Mouse (Mus musculus) neural tube, embryonic 13.5 days (tissue): ENCODE measurements around the gene Sfn. TPM values are rescaled to one million over a fixed set of nuclear protein-coding genes. Genes with fewer than 3 reads are reported as not detected.
A peak's percentile ranks its signal among the peaks of the same experiment; 100 is the strongest.

Experiments
- ATAC-seq: fragments of 200-750 bp; cut with Nextera tagmentation; 2 replicates; pipeline ENCODE4 v1.8.0; 2017; ENCODE audit warnings: low read depth, mild to moderate bottlenecking, moderate TSS enrichment, moderate library complexity
- H3K27ac ChIP-seq: fragments of 300-500 bp; sonication (generic); replicated peaks from 2 replicates; pipeline ENCODE4 v1.5.1; 2015; ENCODE audit warnings: moderate library complexity, mild to moderate bottlenecking, inconsistent platforms
- H3K27me3 ChIP-seq: fragments of 300-500 bp; sonication (generic); 2 replicates; pipeline ENCODE4 v1.6.1; 2015; ENCODE audit warnings: mild to moderate bottlenecking, inconsistent platforms
- H3K36me3 ChIP-seq: fragments of 300-500 bp; sonication (generic); 2 replicates; pipeline ENCODE4 v1.6.1; 2015; ENCODE audit warnings: mild to moderate bottlenecking, inconsistent platforms
- H3K4me1 ChIP-seq: fragments of 300-500 bp; sonication (generic); replicated peaks from 2 replicates; pipeline ENCODE4 v1.6.1; 2015; ENCODE audit warnings: inconsistent platforms
- H3K4me2 ChIP-seq: fragments of 300-500 bp; sonication (generic); 2 replicates; pipeline ENCODE4 v1.6.1; 2015; ENCODE audit warnings: inconsistent platforms, mild to moderate bottlenecking, moderate library complexity
- H3K4me3 ChIP-seq: fragments of 300-500 bp; sonication (generic); 2 replicates; pipeline ENCODE4 v1.5.1; 2015; ENCODE audit warnings: mild to moderate bottlenecking, inconsistent platforms
- H3K9ac ChIP-seq: fragments of 300-500 bp; sonication (generic); 2 replicates; pipeline ENCODE4 v1.6.1; 2015; ENCODE audit warnings: moderate library complexity, mild to moderate bottlenecking, inconsistent platforms
- H3K9me3 ChIP-seq: fragments of 300-500 bp; sonication (generic); 2 replicates; pipeline ENCODE4 v1.6.1; 2016; ENCODE audit warnings: inconsistent platforms
- WGBS: fragments of 180-500 bp; shearing (Covaris S2); methylation state at CpG from one replicate; pipeline ENCODE4 v1.1.7; 2015; 5-methylcytosine and 5-hydroxymethylcytosine counted together
- polyA plus RNA-seq: library from polyadenylated mRNA; unstranded; fragments of >200 nt; fragmentation: Nextera tagmentation; extraction: Ambion mirVana; gene quantifications from 2 replicates; pipeline ENCODE4 v1.2.1, GENCODE M21; 2015

Sfn gene
- polyA plus RNA-seq, 1 experiment from 2014 or later, result 1.0 TPM

- Histone ChIP-seq H3K4me2 (no peak overlapping the region), H3K27me3 (no peaks in the 10 kb centered on the region), H3K4me3 (no peak overlapping the region), H3K9ac (no peak overlapping the region), H3K27ac (no peak overlapping the region), H3K4me1 (0 out of 2 replicates have a peak, but pooled peaks cover 3% of the 10 kb centered on the region), H3K9me3 (no peaks in the 10 kb centered on the region), H3K36me3 (peaks cover 67% of the 10 kb centered on the region)
- 83% methylated on average over 10 of the region's 10 CpGs for WGBS
- ATAC-seq, result no peak
These were observed 13.4 kb upstream of the Sfn start for GRCm38 (mm10) chr4:133615416-133615815.

- Histone ChIP-seq H3K36me3 (peaks cover 68% of the 10 kb centered on the region), H3K9me3 (no peaks in the 10 kb centered on the region), H3K27me3 (no peaks in the 10 kb centered on the region), H3K4me2 (no peak overlapping the region), H3K9ac (no peak overlapping the region), H3K27ac (no peak overlapping the region), H3K4me1 (0 out of 2 replicates have a peak, but pooled peaks cover 3% of the 10 kb centered on the region), H3K4me3 (no peak overlapping the region)
- 87% methylated on average over 8 of the region's 8 CpGs for WGBS
- no peak for ATAC-seq
These were observed 12.3 kb upstream of the Sfn start for GRCm38 (mm10) chr4:133614274-133614761.

- Histone ChIP-seq H3K9me3 (no peaks in the 10 kb centered on the region), H3K27me3 (no peaks in the 10 kb centered on the region), H3K9ac (no peak overlapping the region), H3K4me2 (no peak overlapping the region), H3K4me3 (no peak overlapping the region), H3K36me3 (peaks cover 71% of the 10 kb centered on the region), H3K4me1 (0 out of 2 replicates have a peak, but pooled peaks cover 3% of the 10 kb centered on the region), H3K27ac (no peak overlapping the region)
- 90% methylated on average over 4 of the region's 4 CpGs for WGBS
- ATAC-seq, result no peak
These were observed 11.9 kb upstream of the Sfn start for GRCm38 (mm10) chr4:133613867-133614266.

GRCm38 (mm10) chr4:133613026-133613425 is 11.1 kb upstream of the Sfn start:
- no peak overlapping the region for H3K27ac ChIP-seq
- no peaks in the 10 kb centered on the region for H3K9me3 ChIP-seq
- ATAC-seq, result no peak
- no peak overlapping the region for H3K9ac ChIP-seq
- no peak overlapping the region for H3K4me3 ChIP-seq
- no peaks in the 10 kb centered on the region for H3K27me3 ChIP-seq
- peaks cover 78% of the 10 kb centered on the region for H3K36me3 ChIP-seq
- 94% methylated on average over 8 of the region's 8 CpGs for WGBS
- 0 out of 2 replicates have a peak, but pooled peaks cover 3% of the 10 kb centered on the region for H3K4me1 ChIP-seq
- no peak overlapping the region for H3K4me2 ChIP-seq

- no peak overlapping the region for H3K27ac ChIP-seq
- H3K4me2 ChIP-seq, result no peak overlapping the region
- no peaks in the 10 kb centered on the region for H3K9me3 ChIP-seq
- H3K27me3 ChIP-seq, result no peaks in the 10 kb centered on the region
- 0 out of 2 replicates have a peak, but pooled peaks cover 3% of the 10 kb centered on the region for H3K4me1 ChIP-seq
- no peak overlapping the region for H3K9ac ChIP-seq
- no peak for ATAC-seq
- H3K36me3 ChIP-seq, result peaks cover 77% of the 10 kb centered on the region
- H3K4me3 ChIP-seq, result no peak overlapping the region
- 96% methylated on average over 7 of the region's 7 CpGs for WGBS
These were observed 10.4 kb upstream of the Sfn start for GRCm38 (mm10) chr4:133612416-133612815.

- Histone ChIP-seq H3K4me3 (no peak overlapping the region), H3K9me3 (no peaks in the 10 kb centered on the region), H3K4me2 (no peak overlapping the region), H3K36me3 (peaks cover 79% of the 10 kb centered on the region), H3K27me3 (no peaks in the 10 kb centered on the region), H3K27ac (no peak overlapping the region), H3K4me1 (0 out of 2 replicates have a peak, but pooled peaks cover 3% of the 10 kb centered on the region), H3K9ac (no peak overlapping the region)
- 94% methylated on average over 5 of the region's 5 CpGs for WGBS
- ATAC-seq, result no peak
These were observed 9.8 kb upstream of the Sfn start for GRCm38 (mm10) chr4:133611815-133612214.

- Histone ChIP-seq H3K36me3 (peaks cover 89% of the 10 kb centered on the region), H3K4me1 (0 out of 2 replicates have a peak, but pooled peaks cover 3% of the 10 kb centered on the region), H3K4me3 (no peak overlapping the region), H3K4me2 (no peak overlapping the region), H3K9me3 (no peaks in the 10 kb centered on the region), H3K27me3 (no peaks in the 10 kb centered on the region), H3K9ac (no peak overlapping the region), H3K27ac (no peak overlapping the region)
- no peak for ATAC-seq
- WGBS, result 23% methylated on average over 6 of the region's 6 CpGs
These were observed 7.8 kb upstream of the Sfn start for GRCm38 (mm10) chr4:133609719-133610118.

- H3K27ac ChIP-seq, result no peak overlapping the region
- H3K4me3 ChIP-seq, result no peak overlapping the region
- no peaks in the 10 kb centered on the region for H3K9me3 ChIP-seq
- peaks cover 17% of the 10 kb centered on the region for H3K27me3 ChIP-seq
- peaks cover 78% of the 10 kb centered on the region for H3K36me3 ChIP-seq
- H3K9ac ChIP-seq, result no peak overlapping the region
- 88% methylated on average over 10 of the region's 10 CpGs for WGBS
- no peaks in the 10 kb centered on the region for H3K4me1 ChIP-seq
- H3K4me2 ChIP-seq, result no peak overlapping the region
- no peak for ATAC-seq
These were observed 5.3 kb upstream of the Sfn start for GRCm38 (mm10) chr4:133607284-133607683.

- Histone ChIP-seq H3K4me2 (no peak overlapping the region), H3K4me1 (0 out of 2 replicates have a peak, but pooled peaks cover 5% of the 10 kb centered on the region), H3K9ac (no peak overlapping the region), H3K36me3 (peaks cover 61% of the 10 kb centered on the region), H3K4me3 (no peak overlapping the region), H3K9me3 (no peaks in the 10 kb centered on the region), H3K27ac (no peak overlapping the region), H3K27me3 (peaks cover 36% of the 10 kb centered on the region)
- no peak for ATAC-seq
- WGBS, result 58% methylated on average over 9 of the region's 9 CpGs
These were observed 3.4 kb upstream of the Sfn start for GRCm38 (mm10) chr4:133605330-133605729.

GRCm38 (mm10) chr4:133604856-133605255 is 2.9 kb upstream of the Sfn start:
- Histone ChIP-seq H3K27me3 (peaks cover 40% of the 10 kb centered on the region), H3K9me3 (no peaks in the 10 kb centered on the region), H3K9ac (no peak overlapping the region), H3K27ac (no peak overlapping the region), H3K36me3 (peaks cover 57% of the 10 kb centered on the region), H3K4me3 (no peak overlapping the region), H3K4me1 (peaks cover 10% of the 10 kb centered on the region), H3K4me2 (no peak overlapping the region)
- 66% methylated on average over 6 of the region's 6 CpGs for WGBS
- ATAC-seq, result no peak

- 88% methylated on average over 7 of the region's 7 CpGs for WGBS
- peaks cover 16% of the 10 kb centered on the region for H3K4me1 ChIP-seq
- H3K4me3 ChIP-seq, result no peak overlapping the region
- H3K27ac ChIP-seq, result no peak overlapping the region
- no peaks in the 10 kb centered on the region for H3K9me3 ChIP-seq
- no peak for ATAC-seq
- no peak overlapping the region for H3K9ac ChIP-seq
- H3K27me3 ChIP-seq, result peaks cover 47% of the 10 kb centered on the region
- no peak overlapping the region for H3K4me2 ChIP-seq
- H3K36me3 ChIP-seq, result peaks cover 52% of the 10 kb centered on the region
These were observed 2.2 kb upstream of the Sfn start for GRCm38 (mm10) chr4:133604175-133604574.

GRCm38 (mm10) chr4:133603056-133603455 is 1.1 kb upstream of the Sfn start:
- ATAC-seq, result no peak
- Histone ChIP-seq H3K27ac (no peak overlapping the region), H3K4me1 (peaks cover 18% of the 10 kb centered on the region), H3K36me3 (peaks cover 43% of the 10 kb centered on the region), H3K27me3 (peaks cover 58% of the 10 kb centered on the region), H3K9me3 (no peaks in the 10 kb centered on the region), H3K4me2 (no peak overlapping the region), H3K4me3 (no peak overlapping the region), H3K9ac (no peak overlapping the region)
- WGBS, result 90% methylated on average over 5 of the region's 5 CpGs

GRCm38 (mm10) chr4:133600306-133600705 is 1.7 kb downstream of the Sfn start:
- peak overlapping the region; percentile 67 for H3K4me2 ChIP-seq
- no peak overlapping the region for H3K27ac ChIP-seq
- 19% methylated on average over 9 of the region's 9 CpGs for WGBS
- H3K9me3 ChIP-seq, result no peaks in the 10 kb centered on the region
- peaks cover 69% of the 10 kb centered on the region for H3K27me3 ChIP-seq
- H3K36me3 ChIP-seq, result peaks cover 17% of the 10 kb centered on the region
- no peak for ATAC-seq
- no peak overlapping the region for H3K9ac ChIP-seq
- peaks cover 18% of the 10 kb centered on the region for H3K4me1 ChIP-seq
- H3K4me3 ChIP-seq, result peak overlapping the region; percentile 44
